Mouse (Mus musculus): ENCODE measurements around the gene Lyg2. TPM values are rescaled to one million over a fixed set of nuclear protein-coding genes. Genes with fewer than 3 reads are reported as not detected.
A peak's percentile ranks its signal among the peaks of the same experiment; 100 is the strongest.

The Lyg2 gene
- polyA plus RNA-seq, 1 experiment, result not detected

DNA sequence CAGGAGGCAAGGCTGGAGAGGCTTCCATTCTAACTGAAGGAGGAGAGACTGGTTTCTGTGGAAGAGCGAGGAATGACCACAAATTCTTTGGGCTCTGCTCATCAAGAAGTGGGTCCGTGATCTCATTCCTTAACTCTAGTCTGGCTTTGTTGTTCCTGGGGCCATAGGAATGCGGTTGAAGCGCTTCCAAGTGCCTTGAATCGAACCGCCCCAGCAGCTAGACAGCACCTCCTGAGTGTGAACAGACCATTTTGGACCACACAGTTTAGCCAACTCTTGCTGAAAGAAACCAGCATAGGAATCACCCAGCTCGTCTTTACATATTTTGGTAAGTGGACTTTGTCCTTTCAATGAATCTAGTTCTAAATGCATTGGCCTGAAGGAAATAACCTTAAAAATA lies 44.6 kb downstream of the Lyg2 start, which contains the start of gene Lipt1:
TSS of gene Lipt1 (plus strand) at position 35 of the 400 bp plus-strand sequence.
- H3K79me2 ChIP-seq (ENCODE audit: control insufficient read depth, insufficient read depth), result no peaks in the 10 kb centered on the region
- peak within 1 kb of the TSS; percentile 81 for H3K4me2 ChIP-seq (ENCODE audit: low read depth)
- no peaks in the 10 kb centered on the region for H3K27me3 ChIP-seq (ENCODE audit: control insufficient read depth, insufficient read depth, insufficient read length)
- peaks cover 17% of the 10 kb centered on the region for H3K36me3 ChIP-seq (ENCODE audit: control insufficient read depth, insufficient read depth)
- TF ChIP-seq POLR2A (IDR thresholded peaks at IDR 0.05; ENCODE audit: insufficient read length, low read depth) (no peak), TCF12 (IDR thresholded peaks at IDR 0.05; ENCODE audit: insufficient read depth, poor library complexity, severe bottlenecking) (no peak), MYOG (IDR thresholded peaks at IDR 0.05; ENCODE audit: control insufficient read depth in 1 of 3, insufficient read depth in 1 of 3, insufficient read length in 2 of 3, low read depth in 2 of 3) (no peak), POLR2AphosphoS2 (IDR thresholded peaks at IDR 0.05; ENCODE audit: insufficient read length, low read depth) (no peak), MYOD1 (IDR thresholded peaks at IDR 0.05; ENCODE audit: control insufficient read depth in 1 of 3, insufficient read length in 2 of 3, low read depth in 2 of 3) (no peak), CEBPB (IDR thresholded peaks at IDR 0.05; ENCODE audit: insufficient read depth, poor library complexity, severe bottlenecking) (no peak), REST (IDR thresholded peaks at IDR 0.05; ENCODE audit: insufficient read depth, insufficient read length) (no peak), USF1 (IDR thresholded peaks at IDR 0.05; ENCODE audit: low read depth) (no peak), SRF (IDR thresholded peaks at IDR 0.05; ENCODE audit: control insufficient read depth, insufficient read length, low read depth) (no peak), MAX (IDR thresholded peaks at IDR 0.05; ENCODE audit: low read depth) (no peak), E2F4 (IDR thresholded peaks at IDR 0.05; ENCODE audit: insufficient read depth) (no peak), TCF3 (IDR thresholded peaks at IDR 0.05; ENCODE audit: insufficient read length, low read depth) (no peak)
- peak within 1 kb of the TSS; percentile 42 for H3K4me3 ChIP-seq
- H3ac ChIP-seq (ENCODE audit: control insufficient read depth, insufficient read length), result peak within 1 kb of the TSS; percentile 57

DNA sequence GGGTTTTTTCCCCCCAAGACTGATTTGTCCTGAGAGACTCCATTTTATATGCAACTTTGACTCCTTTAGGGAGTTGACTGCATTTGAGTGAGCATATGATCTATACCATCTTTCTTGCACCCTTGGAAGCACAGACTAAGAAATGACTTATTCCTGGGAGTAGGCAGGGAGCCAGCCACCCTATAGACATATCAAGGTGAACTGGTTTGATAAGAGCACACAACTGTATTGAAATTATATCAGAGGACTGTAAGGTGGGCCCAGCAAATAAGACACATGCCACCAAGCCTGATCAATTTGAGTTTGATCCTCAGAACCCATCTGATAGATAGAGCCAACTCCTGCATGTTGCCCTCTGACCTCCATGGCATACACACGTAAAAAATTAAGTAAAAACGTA lies 46.9 kb downstream of the Lyg2 start:
- TF ChIP-seq MYOD1 (IDR thresholded peaks at IDR 0.05; ENCODE audit: control insufficient read depth in 1 of 3, insufficient read length in 2 of 3, low read depth in 2 of 3), result no peak
- no peak for TF ChIP-seq SRF (IDR thresholded peaks at IDR 0.05; ENCODE audit: control insufficient read depth, insufficient read length, low read depth)
- no peak for TF ChIP-seq TCF12 (IDR thresholded peaks at IDR 0.05; ENCODE audit: insufficient read depth, poor library complexity, severe bottlenecking)
- no peak for TF ChIP-seq E2F4 (IDR thresholded peaks at IDR 0.05; ENCODE audit: insufficient read depth)
- no peak for TF ChIP-seq MAX (IDR thresholded peaks at IDR 0.05; ENCODE audit: low read depth)
- no peak for TF ChIP-seq USF1 (IDR thresholded peaks at IDR 0.05; ENCODE audit: low read depth)
- no peak for TF ChIP-seq REST (IDR thresholded peaks at IDR 0.05; ENCODE audit: insufficient read depth, insufficient read length)
- TF ChIP-seq MYOG (IDR thresholded peaks at IDR 0.05; ENCODE audit: control insufficient read depth in 1 of 3, insufficient read depth in 1 of 3, insufficient read length in 2 of 3, low read depth in 2 of 3), result no peak
- TF ChIP-seq POLR2AphosphoS2 (IDR thresholded peaks at IDR 0.05; ENCODE audit: insufficient read length, low read depth), result no peak
- TF ChIP-seq CEBPB (IDR thresholded peaks at IDR 0.05; ENCODE audit: insufficient read depth, poor library complexity, severe bottlenecking), result no peak
- no peak for TF ChIP-seq POLR2A (IDR thresholded peaks at IDR 0.05; ENCODE audit: insufficient read length, low read depth)
- Histone ChIP-seq H3K27me3 (ENCODE audit: control insufficient read depth, insufficient read depth, insufficient read length) (no peaks in the 10 kb centered on the region), H3K4me2 (ENCODE audit: low read depth) (peak overlapping the region; percentile 50), H3K79me2 (ENCODE audit: control insufficient read depth, insufficient read depth) (no peaks in the 10 kb centered on the region), H3ac (ENCODE audit: control insufficient read depth, insufficient read length) (no peak overlapping the region), H3K4me3 (no peak overlapping the region), H3K36me3 (ENCODE audit: control insufficient read depth, insufficient read depth) (no peaks in the 10 kb centered on the region)

DNA sequence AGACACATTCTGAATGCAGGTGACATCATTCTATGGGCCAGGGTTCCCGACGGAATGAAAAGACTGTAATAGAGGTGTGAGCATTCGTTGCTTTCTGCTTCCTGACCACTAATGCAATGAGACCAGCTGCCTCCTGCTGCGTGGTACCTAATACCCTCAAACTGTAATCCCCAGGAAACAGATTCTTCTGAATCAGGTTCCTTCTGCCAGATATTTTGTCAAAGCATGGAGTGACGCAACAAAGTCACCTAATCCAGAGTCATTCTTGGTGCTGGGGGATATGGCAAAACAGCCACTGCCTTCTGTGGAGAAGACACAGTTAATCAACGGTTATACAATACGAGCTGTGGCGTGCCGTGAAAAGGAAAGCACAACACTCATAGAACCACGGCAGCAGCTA lies 47.7 kb downstream of the Lyg2 start:
- H3K4me3 ChIP-seq, result no peak overlapping the region
- TF ChIP-seq E2F4 (IDR thresholded peaks at IDR 0.05; ENCODE audit: insufficient read depth), result no peak
- no peak for TF ChIP-seq SRF (IDR thresholded peaks at IDR 0.05; ENCODE audit: control insufficient read depth, insufficient read length, low read depth)
- no peak for TF ChIP-seq POLR2A (IDR thresholded peaks at IDR 0.05; ENCODE audit: insufficient read length, low read depth)
- TF ChIP-seq MAX (IDR thresholded peaks at IDR 0.05; ENCODE audit: low read depth), result no peak
- no peak for TF ChIP-seq MYOD1 (IDR thresholded peaks at IDR 0.05; ENCODE audit: control insufficient read depth in 1 of 3, insufficient read length in 2 of 3, low read depth in 2 of 3)
- no peak for TF ChIP-seq POLR2AphosphoS2 (IDR thresholded peaks at IDR 0.05; ENCODE audit: insufficient read length, low read depth)
- TF ChIP-seq TCF3 (IDR thresholded peaks at IDR 0.05; ENCODE audit: insufficient read length, low read depth), result no peak
- TF ChIP-seq REST (IDR thresholded peaks at IDR 0.05; ENCODE audit: insufficient read depth, insufficient read length), result no peak
- H3K79me2 ChIP-seq (ENCODE audit: control insufficient read depth, insufficient read depth), result no peaks in the 10 kb centered on the region
- no peaks in the 10 kb centered on the region for H3K27me3 ChIP-seq (ENCODE audit: control insufficient read depth, insufficient read depth, insufficient read length)
- no peak overlapping the region for H3ac ChIP-seq (ENCODE audit: control insufficient read depth, insufficient read length)
- H3K4me2 ChIP-seq (ENCODE audit: low read depth), result peak overlapping the region; percentile 50
- no peaks in the 10 kb centered on the region for H3K36me3 ChIP-seq (ENCODE audit: control insufficient read depth, insufficient read depth)

DNA sequence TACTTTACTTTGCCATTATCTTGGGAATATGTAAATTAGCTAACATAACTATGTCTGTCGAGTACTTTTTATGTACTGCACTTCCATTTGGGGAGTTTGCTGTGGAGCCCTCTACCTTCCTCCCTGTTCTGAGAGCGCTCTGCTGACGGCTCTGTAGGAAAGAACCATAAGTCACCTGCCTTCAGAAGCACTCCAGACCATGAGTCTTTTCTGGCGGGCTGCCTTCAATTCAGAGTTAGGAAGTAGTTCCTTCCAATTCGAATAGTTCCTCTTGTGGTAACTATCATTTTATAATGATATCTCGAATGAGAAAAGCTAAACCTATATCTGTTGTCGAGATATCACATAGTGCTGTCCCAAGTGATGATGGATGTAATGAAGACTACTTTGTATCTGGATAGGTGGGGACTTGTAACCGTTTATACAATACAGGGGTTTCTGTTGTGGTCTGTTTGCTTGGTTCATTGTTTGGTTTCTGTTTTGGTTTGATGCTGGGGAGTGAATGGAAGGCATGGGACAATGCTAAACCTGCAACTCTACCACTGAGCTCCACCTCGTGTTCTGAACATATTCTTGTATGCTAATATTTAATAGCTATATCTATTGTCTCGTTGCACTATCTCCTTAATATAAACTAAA lies 48.5 kb downstream of the Lyg2 start:
- Histone ChIP-seq H3K4me3 (no peak overlapping the region), H3K36me3 (ENCODE audit: control insufficient read depth, insufficient read depth) (no peaks in the 10 kb centered on the region), H3ac (ENCODE audit: control insufficient read depth, insufficient read length) (no peak overlapping the region), H3K4me2 (ENCODE audit: low read depth) (no peak overlapping the region), H3K27me3 (ENCODE audit: control insufficient read depth, insufficient read depth, insufficient read length) (no peaks in the 10 kb centered on the region), H3K79me2 (ENCODE audit: control insufficient read depth, insufficient read depth) (no peaks in the 10 kb centered on the region)
- TF ChIP-seq POLR2AphosphoS2 (IDR thresholded peaks at IDR 0.05; ENCODE audit: insufficient read length, low read depth), result no peak
- no peak for TF ChIP-seq USF1 (IDR thresholded peaks at IDR 0.05; ENCODE audit: low read depth)
- no peak for TF ChIP-seq POLR2A (IDR thresholded peaks at IDR 0.05; ENCODE audit: insufficient read length, low read depth)
- TF ChIP-seq E2F4 (IDR thresholded peaks at IDR 0.05; ENCODE audit: insufficient read depth), result no peak
- TF ChIP-seq MYOD1 (IDR thresholded peaks at IDR 0.05; ENCODE audit: control insufficient read depth in 1 of 3, insufficient read length in 2 of 3, low read depth in 2 of 3), result no peak
- no peak for TF ChIP-seq SRF (IDR thresholded peaks at IDR 0.05; ENCODE audit: control insufficient read depth, insufficient read length, low read depth)
- no peak for TF ChIP-seq TCF3 (IDR thresholded peaks at IDR 0.05; ENCODE audit: insufficient read length, low read depth)
- TF ChIP-seq MYOG (IDR thresholded peaks at IDR 0.05; ENCODE audit: control insufficient read depth in 1 of 3, insufficient read depth in 1 of 3, insufficient read length in 2 of 3, low read depth in 2 of 3), result no peak

Data from myocyte (in vitro differentiated cells).